Mouse (Mus musculus) spleen, adult 18-20 months (tissue): ENCODE results near the gene Abhd15.

Source experiments
- DNase-seq, 2 experiments: peaks; one replicate each; pipeline ENCODE4 v3.0.0; 2022; ENCODE audit warnings: mixed read lengths in 2 of 2

The Abhd15 gene

GRCm38 (mm10) chr11:77493512-77494343 is 21.2 kb upstream of the Abhd15 start, which contains the start of gene Git1:
TSS of gene Git1 (plus strand) at chr11:77493562.
- peak; percentile 39 to 48 for DNase-seq

GRCm38 (mm10) chr11:77494344-77494676 is 20.6 kb upstream of the Abhd15 start:
- no peak for DNase-seq

- no peak for DNase-seq
Measured at GRCm38 (mm10) chr11:77494782-77495181, 20.1 kb upstream of the Abhd15 start.

GRCm38 (mm10) chr11:77495507-77495906 is 19.4 kb upstream of the Abhd15 start:
- DNase-seq, result no peak

- DNase-seq, result peak in 1 of 2 experiments; percentile 63
Measured at GRCm38 (mm10) chr11:77497341-77497756, 17.6 kb upstream of the Abhd15 start.

- no peak for DNase-seq
Measured at GRCm38 (mm10) chr11:77497851-77498250, 17.1 kb upstream of the Abhd15 start.

GRCm38 (mm10) chr11:77498261-77499139 is 16.4 kb upstream of the Abhd15 start:
- DNase-seq, result no peak

- DNase-seq, result no peak
Measured at GRCm38 (mm10) chr11:77499354-77499753, 15.6 kb upstream of the Abhd15 start.

- no peak for DNase-seq
Measured at GRCm38 (mm10) chr11:77500361-77501325, 14.3 kb upstream of the Abhd15 start.

- peak; percentile 47 to 73 for DNase-seq
Measured at GRCm38 (mm10) chr11:77501392-77501791, 13.5 kb upstream of the Abhd15 start.

GRCm38 (mm10) chr11:77501971-77502370 is 12.9 kb upstream of the Abhd15 start:
- DNase-seq, result no peak

GRCm38 (mm10) chr11:77502481-77502880 is 12.4 kb upstream of the Abhd15 start:
- no peak for DNase-seq

GRCm38 (mm10) chr11:77503511-77503910 is 11.4 kb upstream of the Abhd15 start:
- no peak for DNase-seq

- DNase-seq, result no peak
Measured at GRCm38 (mm10) chr11:77504377-77504776, 10.5 kb upstream of the Abhd15 start.

GRCm38 (mm10) chr11:77505291-77505980 is 9.5 kb upstream of the Abhd15 start:
- DNase-seq, result no peak

- DNase-seq, result no peak
Measured at GRCm38 (mm10) chr11:77506273-77506672, 8.6 kb upstream of the Abhd15 start.

GRCm38 (mm10) chr11:77506941-77507340 is 8.0 kb upstream of the Abhd15 start:
- DNase-seq, result no peak

- DNase-seq, result no peak
Measured at GRCm38 (mm10) chr11:77507426-77507825, 7.5 kb upstream of the Abhd15 start.

GRCm38 (mm10) chr11:77508068-77509021 is 6.6 kb upstream of the Abhd15 start:
- DNase-seq, result peak; percentile 74 to 89

GRCm38 (mm10) chr11:77511336-77511735 is 3.6 kb upstream of the Abhd15 start:
- DNase-seq, result no peak
